Comparison of ENCODE assay signal across 9 mouse cellular contexts in genomic region chr13:12106662-12107632, GRCm38 (mm10). TPM values are rescaled to one million over a fixed set of nuclear protein-coding genes. Genes with fewer than 3 reads are reported as not detected.
DNase-seq lines count a peak whose midpoint lies in the region; ATAC-seq and TF ChIP-seq lines count a peak whose summit lies in the region.
"Had no signal": no experiment of that assay in that cellular context is flagged by ENCODE, and none has a peak within 500 bp of the region (broad histone marks: within the 10 kb centered on the region; RNA-seq: fewer than 3 reads in every experiment).

Gene Ryr2, minus strand, starts transcription at chr13:12106945.

- H3K4me2 ChIP-seq in hindbrain, postnatal 0 days (ENCODE audit: low read depth, low read length): peak within 1 kb of the TSS; percentile 67

- peaks cover 2% of the 10 kb centered on the region; the same call in 1 of the 2 replicates for H3K4me1 ChIP-seq in hindbrain, postnatal 0 days (ENCODE audit: insufficient read depth, low read length)

- peak within 1 kb of the TSS; percentile 69 for H3K4me3 ChIP-seq in hindbrain, postnatal 0 days (ENCODE audit: low read length)
- H3K4me3 ChIP-seq: erythroblast, embryonic 14.5 days had no signal

- H3K36me3 ChIP-seq in hindbrain, postnatal 0 days (ENCODE audit: insufficient read depth, low read length): no peaks in the 10 kb centered on the region

- no peaks in the 10 kb centered on the region for H3K27me3 ChIP-seq in hindbrain, postnatal 0 days (ENCODE audit: insufficient read depth, low read length)

- peak; percentile 86 for ATAC-seq in hindbrain, postnatal 0 days
- ATAC-seq in activated CD4-positive, CD25-positive, alpha-beta regulatory T cell, adult 4 months: no peak

- H3K9me3 ChIP-seq in hindbrain, postnatal 0 days (ENCODE audit: low read length): no peaks in the 10 kb centered on the region

- peak; percentile 33 for DNase-seq in adrenal gland, adult 8-10 months
- DNase-seq in cerebellum, postnatal 36 days: peak; percentile 87 to 91
- peak; percentile 74 to 81 for DNase-seq in frontal cortex, postnatal 36 days (ENCODE audit: low spot score in 2 of 2)
- peak; percentile 90 for DNase-seq in hindbrain, postnatal 0 days (ENCODE audit: low spot score)
- DNase-seq in left cerebral cortex, adult 18-20 months (ENCODE audit: low spot score in 2 of 2): peak; percentile 69 to 77
- DNase-seq in lung, postnatal 14 days: peak; percentile 59
- DNase-seq in retina, postnatal 7 days (ENCODE audit: low read depth, low spot score): peak; percentile 72

- peak within 1 kb of the TSS; percentile 79 for H3K27ac ChIP-seq in hindbrain, postnatal 0 days

- peak; percentile 79 for TF ChIP-seq CTCF in hindbrain, postnatal 0 days (IDR thresholded peaks at IDR 0.05; ENCODE audit: low read depth)

- peak within 1 kb of the TSS; percentile 66 for H3K9ac ChIP-seq in hindbrain, postnatal 0 days (replicated peaks; ENCODE audit: low read length)

- 9% methylated on average over 44 of the region's 64 CpGs for WGBS in hindbrain, postnatal 0 days

RNA-seq across cellular contexts. Expression of gene Ryr2, which starts in this region (rescaled TPM):
- total RNA-seq in adrenal gland, adult 8-10 months (2022): 10 to 100 TPM; 12.9 to 33.9 (median 20.0) TPM
- total RNA-seq in hindbrain, postnatal 0 days (2014; rRNA removed): 22.3 and 29.8 TPM in 2 replicates
- polyA plus RNA-seq in hindbrain, postnatal 0 days (2015; fragmentation: Nextera tagmentation; extraction: Ambion mirVana): 3.8 and 4.7 TPM in 2 replicates
- 100 to 1,000 TPM; 150 to 159 TPM for total RNA-seq in left cerebral cortex, adult 18-20 months (2021)
- not detected for polyA plus RNA-seq in activated CD4-positive, CD25-positive, alpha-beta regulatory T cell, adult 4 months (2017; shearing (Covaris generic))
- polyA plus RNA-seq: erythroblast, embryonic 14.5 days had no signal

Comparison
In these comparisons a context has a peak if more than half of its experiments do, and no peak if none do; other contexts are left out.
1. DNase-seq: peak in every context shown above with its lines; median percentile 90 in hindbrain, postnatal 0 days; 89 in cerebellum, postnatal 36 days; 78 in frontal cortex, postnatal 36 days; 73 in left cerebral cortex, adult 18-20 months; 72 in retina, postnatal 7 days; 59 in lung, postnatal 14 days; 33 in adrenal gland, adult 8-10 months.